Mouse (Mus musculus): Measurements from ENCODE around the gene Creb1.

The Creb1 gene

GRCm38 (mm10) chr1:64527626-64528025 lies 4.8 kb upstream of the Creb1 start:
- TF ChIP-seq GATA4 (IDR thresholded peaks at IDR 0.05; ENCODE audit: insufficient replicate concordance, low read length), result no peak

DNA sequence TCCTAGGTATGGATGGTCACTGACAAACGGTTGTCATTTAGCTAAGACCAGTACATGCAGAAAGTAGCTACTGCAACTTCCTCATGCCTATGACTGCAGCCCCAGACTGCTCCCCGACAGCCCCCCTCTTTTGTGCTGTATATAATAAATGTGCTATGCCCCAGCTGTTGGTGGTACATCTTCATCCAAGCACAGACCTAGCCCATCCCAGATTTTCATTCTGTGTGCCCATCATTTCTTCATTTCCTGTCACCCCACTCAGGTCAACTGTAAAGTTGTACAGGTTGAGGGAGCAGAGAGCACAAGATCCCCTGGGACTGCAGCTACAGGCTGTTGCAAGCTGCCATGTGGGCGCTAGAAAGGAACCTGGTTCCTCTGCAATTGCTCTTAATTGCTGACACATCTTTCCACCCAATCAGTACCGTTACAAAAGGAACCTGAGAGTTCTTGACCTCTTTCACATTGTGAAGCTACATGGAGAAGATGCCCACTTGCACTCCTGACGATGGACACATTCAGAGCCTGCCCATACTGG lies 2.6 kb upstream of the Creb1 start:
- TF ChIP-seq GATA4 (IDR thresholded peaks at IDR 0.05; ENCODE audit: insufficient replicate concordance, low read length), result no peak

DNA sequence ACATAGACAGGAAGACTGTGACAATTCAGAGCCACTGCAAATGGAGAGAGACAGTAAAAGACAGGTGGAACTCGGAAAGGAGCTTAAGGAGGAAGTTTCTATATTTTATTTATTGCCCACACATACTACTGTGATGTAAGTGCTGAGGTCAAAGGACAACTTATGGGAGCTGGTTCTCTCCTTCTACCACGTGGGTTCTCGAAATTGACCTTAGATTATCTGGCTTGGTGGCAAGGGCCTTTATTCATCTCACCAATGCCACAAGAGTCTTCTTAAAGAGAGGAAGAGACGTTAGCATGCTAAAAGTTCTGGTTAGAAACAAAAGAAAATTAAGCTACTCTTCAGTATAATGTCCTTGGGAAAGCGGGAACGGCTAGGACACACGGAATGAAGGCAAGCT lies 897 bp upstream of the Creb1 start:
- no peak for TF ChIP-seq GATA4 (IDR thresholded peaks at IDR 0.05; ENCODE audit: insufficient replicate concordance, low read length)

GRCm38 (mm10) chr1:64532067-64532523 lies 350 bp upstream of the Creb1 start:
- TF ChIP-seq GATA4 (IDR thresholded peaks at IDR 0.05; ENCODE audit: insufficient replicate concordance, low read length), result no peak

DNA sequence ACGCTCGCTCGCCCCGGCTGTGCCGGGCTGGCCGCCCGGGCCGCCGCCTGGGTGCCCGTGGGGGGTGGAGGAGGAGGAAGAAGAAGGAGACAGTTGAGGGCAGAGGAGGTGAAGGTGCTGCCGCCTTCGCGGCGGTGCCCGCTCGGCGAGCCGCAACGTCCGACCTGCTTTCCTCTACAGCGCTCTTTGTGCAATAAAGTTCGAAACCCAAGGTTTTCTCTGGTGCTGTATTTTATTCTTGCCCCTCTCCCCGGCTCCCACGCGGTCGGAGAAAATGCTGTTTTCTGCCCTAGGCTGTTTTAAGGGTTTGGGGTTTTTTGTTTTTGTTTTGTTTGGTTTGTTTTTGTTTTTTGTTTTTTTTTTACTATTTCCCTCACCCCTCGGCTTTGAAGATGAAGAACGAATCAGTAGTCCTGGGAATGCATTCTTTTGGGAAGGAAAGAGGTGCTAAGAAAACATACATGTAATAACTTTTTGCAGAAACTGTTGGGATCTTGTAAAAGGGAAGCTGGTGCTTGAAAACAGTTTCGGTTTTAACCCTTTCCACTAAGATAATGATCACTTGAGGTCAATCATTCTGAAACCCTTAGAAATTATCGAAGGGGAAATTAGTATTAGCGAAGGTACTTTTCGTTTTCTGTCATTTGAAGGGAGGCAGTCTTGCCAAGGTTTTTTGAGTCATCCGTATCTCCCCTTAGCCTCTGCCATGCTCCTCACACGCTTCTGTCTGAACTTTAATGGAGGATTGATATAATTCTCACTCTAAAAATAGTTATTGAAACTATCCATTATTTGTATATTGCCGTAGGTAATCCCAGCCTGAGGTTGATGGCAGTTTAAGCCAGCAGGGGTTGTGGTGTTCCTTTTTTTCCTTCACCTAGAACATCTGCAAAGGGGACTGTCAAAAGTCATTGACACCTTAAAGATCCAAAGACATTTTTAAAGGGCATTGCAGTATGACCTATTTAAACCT lies 1.3 kb downstream of the Creb1 start:
- TF ChIP-seq GATA4 (IDR thresholded peaks at IDR 0.05; ENCODE audit: insufficient replicate concordance, low read length), result no peak

DNA sequence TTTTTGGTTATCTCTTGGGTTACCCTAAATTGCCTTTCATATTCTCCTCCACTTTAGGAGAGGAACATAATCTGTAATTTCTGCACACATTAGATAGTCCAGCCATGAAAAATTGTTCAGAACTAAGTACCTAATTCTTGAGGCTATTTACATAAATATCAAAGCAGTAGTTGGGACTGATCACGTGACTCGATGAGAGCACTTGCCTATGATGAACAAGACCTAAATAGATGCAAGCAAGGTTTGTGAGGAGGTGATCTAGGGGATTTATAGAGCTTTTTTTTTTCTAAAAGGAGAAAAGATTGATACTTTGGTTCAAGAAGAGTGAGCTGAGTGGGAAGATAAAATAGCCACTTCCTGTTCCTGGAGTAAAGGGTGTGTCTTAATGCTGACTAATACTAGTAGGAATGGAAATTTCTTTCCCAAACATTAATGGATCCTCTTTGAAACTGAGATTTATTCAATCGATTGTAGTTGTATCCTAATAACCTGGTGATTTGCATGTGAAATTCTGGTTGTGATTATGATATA lies 6.5 kb downstream of the Creb1 start:
- TF ChIP-seq GATA4 (IDR thresholded peaks at IDR 0.05; ENCODE audit: insufficient replicate concordance, low read length), result no peak

GRCm38 (mm10) chr1:64543750-64544149 lies 11.3 kb downstream of the Creb1 start:
- TF ChIP-seq GATA4 (IDR thresholded peaks at IDR 0.05; ENCODE audit: insufficient replicate concordance, low read length), result no peak

GRCm38 (mm10) chr1:64546070-64546469 lies 13.6 kb downstream of the Creb1 start:
- no peak for TF ChIP-seq GATA4 (IDR thresholded peaks at IDR 0.05; ENCODE audit: insufficient replicate concordance, low read length)

DNA sequence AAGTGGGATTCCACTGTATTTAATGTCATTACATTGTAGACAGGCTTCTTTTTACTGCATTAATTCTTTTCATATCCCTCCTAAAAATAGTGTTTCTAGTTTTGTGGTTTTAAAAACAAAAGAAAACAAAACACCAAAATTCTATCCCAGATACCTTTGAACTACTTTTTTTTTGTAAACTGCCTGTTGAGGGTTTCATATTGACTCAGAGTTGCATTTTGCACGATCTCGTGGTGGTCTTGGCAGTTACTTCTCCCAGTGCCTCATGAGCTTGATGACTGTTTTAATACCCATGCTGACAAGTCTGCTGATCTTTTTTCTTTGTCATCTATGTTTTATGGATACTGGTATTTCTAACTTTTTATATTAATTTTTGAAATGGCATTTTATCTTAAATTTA lies 16.9 kb downstream of the Creb1 start:
- TF ChIP-seq GATA4 (IDR thresholded peaks at IDR 0.05; ENCODE audit: insufficient replicate concordance, low read length), result no peak

DNA sequence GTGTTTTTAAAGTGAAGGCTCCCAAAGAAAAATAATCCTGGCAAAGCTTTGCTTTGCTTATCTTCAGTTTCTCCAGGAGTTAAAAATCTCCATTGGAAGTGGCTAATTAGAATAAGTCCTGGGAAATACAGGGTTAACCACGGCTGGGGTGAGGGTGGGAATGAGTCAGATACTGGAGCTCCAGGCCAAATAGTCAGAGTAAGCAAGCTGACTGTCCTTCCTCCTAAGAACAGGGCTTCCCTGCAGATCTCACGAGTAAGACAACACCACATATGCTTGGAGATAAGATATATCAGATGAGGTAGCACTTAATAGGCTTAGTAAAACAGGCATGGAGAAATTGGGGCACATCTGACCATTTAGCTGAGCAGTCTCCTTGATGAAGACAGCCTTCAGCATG lies 19.5 kb downstream of the Creb1 start:
- TF ChIP-seq GATA4 (IDR thresholded peaks at IDR 0.05; ENCODE audit: insufficient replicate concordance, low read length), result no peak

GRCm38 (mm10) chr1:64560105-64560504 lies 27.7 kb downstream of the Creb1 start:
- TF ChIP-seq GATA4 (IDR thresholded peaks at IDR 0.05; ENCODE audit: insufficient replicate concordance, low read length), result no peak

DNA sequence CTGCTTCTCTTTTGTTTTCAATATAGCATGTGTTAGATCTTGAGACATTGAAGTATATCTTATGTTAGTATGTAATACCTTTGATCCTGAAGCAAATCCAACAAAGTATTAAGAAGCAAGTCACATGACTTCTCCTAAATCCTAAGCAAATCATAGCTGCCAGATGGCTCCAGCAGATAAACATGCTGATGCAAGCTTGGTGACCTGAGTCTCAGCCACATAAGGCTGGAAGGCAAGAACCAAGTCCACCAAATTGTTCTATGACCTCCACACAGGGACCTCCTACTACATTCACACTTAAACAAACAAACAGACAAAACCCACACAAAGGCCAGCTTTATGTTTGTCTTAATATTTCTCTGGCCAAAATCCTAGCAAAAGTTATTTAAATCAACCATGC lies 35.8 kb downstream of the Creb1 start:
- TF ChIP-seq GATA4 (IDR thresholded peaks at IDR 0.05; ENCODE audit: insufficient replicate concordance, low read length), result no peak

GRCm38 (mm10) chr1:64576022-64576421 lies 43.6 kb downstream of the Creb1 start:
- TF ChIP-seq GATA4 (IDR thresholded peaks at IDR 0.05; ENCODE audit: insufficient replicate concordance, low read length), result no peak

DNA sequence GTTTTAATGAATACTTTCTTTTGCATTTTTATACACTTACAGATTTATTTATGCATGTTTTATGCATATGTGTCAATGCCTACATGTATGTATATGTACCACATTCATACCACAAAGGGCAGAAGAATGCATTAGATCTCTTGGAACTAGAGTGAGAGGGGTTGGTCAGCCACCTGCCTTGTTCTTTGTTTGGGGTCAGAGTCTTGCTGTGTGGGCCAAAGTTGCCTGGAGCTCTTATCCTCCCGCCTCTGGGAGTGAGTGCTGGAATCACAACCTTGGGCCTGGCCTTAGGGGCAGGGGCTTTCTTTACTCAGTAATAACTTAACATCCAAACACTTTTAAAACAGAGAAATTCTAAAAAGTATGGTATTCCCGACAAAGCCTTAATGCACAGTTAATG lies 44.3 kb downstream of the Creb1 start:
- no peak for TF ChIP-seq GATA4 (IDR thresholded peaks at IDR 0.05; ENCODE audit: insufficient replicate concordance, low read length)

DNA sequence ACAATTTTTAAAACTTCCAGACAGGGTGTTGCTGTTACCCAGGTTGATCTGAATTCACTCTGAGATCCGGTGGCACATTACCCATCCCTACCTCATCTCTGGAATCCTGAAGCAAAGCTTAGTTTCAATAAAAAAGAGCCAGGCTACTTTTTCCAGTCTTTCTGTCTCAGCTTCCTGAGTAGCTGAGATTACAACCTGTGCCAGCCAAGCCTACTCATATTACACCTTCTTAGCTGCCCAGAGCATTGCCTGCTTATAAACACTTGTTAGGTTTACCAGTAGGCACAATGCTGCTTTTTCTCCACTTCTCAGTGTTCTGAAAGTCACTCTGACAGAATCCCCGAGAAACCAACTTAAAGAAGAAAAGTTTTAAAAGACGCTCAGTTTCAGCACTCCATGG lies 46.4 kb downstream of the Creb1 start:
- no peak for TF ChIP-seq GATA4 (IDR thresholded peaks at IDR 0.05; ENCODE audit: insufficient replicate concordance, low read length)

GRCm38 (mm10) chr1:64598926-64599325 lies 66.5 kb downstream of the Creb1 start:
- TF ChIP-seq GATA4 (IDR thresholded peaks at IDR 0.05; ENCODE audit: insufficient replicate concordance, low read length), result no peak

Data from liver, adult (tissue).